Mouse (Mus musculus) embryonic facial prominence, embryonic 11.5 days (tissue): ENCODE measurements at regions not wholly inside any gene's neighbourhood (a gene's known extent, or its start where the extent isn't known, plus 50 kb on each side); places are given as distances from the start of the nearest gene placed in this dataset.

Experiments
- ATAC-seq: fragments of 200-750 bp; cut with Nextera tagmentation; replicated peaks from 2 replicates; pipeline ENCODE4 v1.8.0; 2017; ENCODE audit warnings: low read depth; ENCODE audit not compliant: insufficient number of reproducible peaks, low FRiP score, low TSS enrichment
- DNase-seq: peaks from one replicate; pipeline ENCODE4 v3.0.0-alpha.2; 2015; ENCODE audit warnings: low spot score
- H3K27ac ChIP-seq: fragments of 300-500 bp; sonication (generic); replicated peaks from 2 replicates; pipeline ENCODE4 v1.5.1; 2014; ENCODE audit warnings: mild to moderate bottlenecking, low read depth, low read length, control low read depth
- H3K27me3 ChIP-seq: fragments of 300-500 bp; sonication (generic); 2 replicates; pipeline ENCODE4 v1.6.1; 2014; ENCODE audit warnings: mild to moderate bottlenecking, low read length, moderate library complexity, mixed read lengths; ENCODE audit not compliant: control insufficient read depth, insufficient read depth
- H3K36me3 ChIP-seq: fragments of 300-500 bp; sonication (generic); replicated peaks from 2 replicates; pipeline ENCODE4 v1.6.1; 2014; ENCODE audit warnings: low read depth, mild to moderate bottlenecking, low read length, moderate library complexity, mixed read lengths; ENCODE audit not compliant: control insufficient read depth, insufficient read depth
- H3K4me1 ChIP-seq: fragments of 300-500 bp; sonication (generic); 2 replicates; pipeline ENCODE4 v1.6.1; 2014; ENCODE audit warnings: low read length, mixed read lengths; ENCODE audit not compliant: control insufficient read depth, insufficient read depth
- H3K4me2 ChIP-seq: fragments of 300-500 bp; sonication (generic); 2 replicates; pipeline ENCODE4 v1.6.1; 2014; ENCODE audit warnings: low read depth, mild to moderate bottlenecking, control low read depth, low read length, moderate library complexity
- H3K4me3 ChIP-seq: fragments of 300-500 bp; sonication (generic); 2 replicates; pipeline ENCODE4 v1.5.1; 2014; ENCODE audit warnings: low read depth, low read length, control low read depth
- H3K9ac ChIP-seq: fragments of 300-500 bp; sonication (generic); replicated peaks from 2 replicates; pipeline ENCODE4 v1.6.1; 2014; ENCODE audit warnings: mild to moderate bottlenecking, control low read depth, low read length
- H3K9me3 ChIP-seq: fragments of 300-500 bp; sonication (generic); replicated peaks from 2 replicates; pipeline ENCODE4 v1.6.1; 2016; ENCODE audit warnings: mild to moderate bottlenecking, low read length, inconsistent platforms, mixed read lengths; ENCODE audit not compliant: control insufficient read depth
- WGBS: fragments of 180-500 bp; shearing (Covaris S2); extraction: QIAGEN DNeasy Blood & Tissue Kit; methylation state at CpG from one replicate; pipeline ENCODE4 v1.1.7; 2014; 5-methylcytosine and 5-hydroxymethylcytosine counted together

DNA sequence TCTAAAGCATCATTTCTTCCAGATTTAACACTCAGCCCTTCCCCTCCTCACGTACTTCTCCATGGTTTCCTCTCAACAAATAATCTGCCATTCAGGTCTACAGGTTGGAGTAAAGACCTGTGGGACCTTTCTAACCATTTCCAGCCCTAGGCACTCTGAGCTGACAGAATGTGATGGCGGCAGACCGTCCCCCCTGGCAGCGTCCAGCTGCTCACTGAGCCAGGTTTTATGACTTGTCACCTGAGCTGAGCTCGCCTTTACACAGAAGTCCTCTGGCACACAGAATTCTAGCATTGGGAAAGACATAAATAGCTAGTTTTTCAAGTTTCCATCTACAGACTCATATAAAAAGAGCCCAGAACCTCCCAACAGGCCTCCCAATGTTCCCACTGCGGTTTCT is 131.8 kb upstream of the Syt6 start:
- ATAC-seq (no peak), DNase-seq (no peak)

DNA sequence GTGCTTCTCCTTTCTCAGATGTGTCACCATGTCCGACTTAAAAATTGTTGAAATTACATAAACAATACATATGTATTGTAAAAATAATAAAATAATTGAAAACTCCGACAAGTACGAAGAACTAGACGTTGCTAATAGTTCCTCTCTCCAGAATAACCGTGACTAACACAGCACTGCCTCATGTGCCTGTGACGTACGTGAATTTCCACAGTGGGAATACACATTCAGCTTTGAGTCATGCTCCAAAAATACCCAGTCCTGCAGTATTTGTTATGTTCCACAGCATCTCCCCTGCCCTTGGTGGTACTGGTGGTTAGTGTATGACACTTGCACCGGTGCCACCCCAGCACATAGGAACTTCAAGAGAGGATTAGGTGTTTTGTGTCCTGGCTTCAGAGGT is 129.2 kb upstream of the Syt6 start:
- Histone ChIP-seq H3K27ac (no peak overlapping the region), H3K36me3 (no peaks in the 10 kb centered on the region), H3K9me3 (no peaks in the 10 kb centered on the region), H3K9ac (no peak overlapping the region), H3K4me2 (no peak overlapping the region), H3K4me1 (no peaks in the 10 kb centered on the region), H3K4me3 (no peak overlapping the region), H3K27me3 (no peaks in the 10 kb centered on the region)
- ATAC-seq = no peak
- WGBS = 87% methylated on average over 8 of the region's 8 CpGs
- DNase-seq = no peak

More for the DNA sequence above, 131.8 kb upstream of the Syt6 start:
- no peak overlapping the region for H3K9ac ChIP-seq
- no peak overlapping the region for H3K27ac ChIP-seq
- H3K9me3 ChIP-seq = no peaks in the 10 kb centered on the region
- no peak overlapping the region for H3K4me3 ChIP-seq
- no peaks in the 10 kb centered on the region for H3K4me1 ChIP-seq
- H3K36me3 ChIP-seq = no peaks in the 10 kb centered on the region
- WGBS = 63% methylated on average over 6 of the region's 6 CpGs
- no peaks in the 10 kb centered on the region for H3K27me3 ChIP-seq
- H3K4me2 ChIP-seq = no peak overlapping the region

- Histone ChIP-seq H3K4me2 (no peak overlapping the region), H3K4me3 (no peak overlapping the region), H3K27ac (no peak overlapping the region), H3K9ac (no peak overlapping the region), H3K27me3 (no peaks in the 10 kb centered on the region), H3K36me3 (no peaks in the 10 kb centered on the region), H3K9me3 (no peaks in the 10 kb centered on the region), H3K4me1 (no peaks in the 10 kb centered on the region)
- ATAC-seq (no peak), DNase-seq (no peak)
- 64% methylated on average over 7 of the region's 7 CpGs for WGBS
Measured at GRCm38 (mm10) chr3:103449851-103450250, 125.2 kb upstream of the Syt6 start.

DNA sequence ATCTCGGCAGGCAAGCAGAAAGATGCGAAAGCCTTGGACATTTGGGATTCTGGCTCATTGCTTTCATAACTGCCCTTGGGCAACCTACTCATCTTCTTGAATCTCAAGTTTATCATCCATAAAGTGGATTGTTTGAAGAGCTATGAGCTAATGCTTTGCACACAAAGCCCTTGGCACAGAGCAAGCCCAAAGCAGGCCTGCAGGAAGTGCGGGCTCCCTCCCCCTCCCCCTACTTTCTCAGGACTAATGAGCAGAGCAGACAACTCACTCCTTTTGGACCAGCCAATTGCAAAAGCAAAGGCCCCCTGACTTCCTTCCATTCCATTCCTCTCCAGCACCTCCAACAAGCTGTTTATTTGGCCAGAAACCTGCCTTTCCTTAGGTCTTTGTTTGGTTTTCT is 123.1 kb upstream of the Syt6 start:
- Histone ChIP-seq H3K4me1 (no peaks in the 10 kb centered on the region), H3K36me3 (no peaks in the 10 kb centered on the region), H3K27ac (no peak overlapping the region), H3K27me3 (no peaks in the 10 kb centered on the region), H3K9me3 (no peaks in the 10 kb centered on the region), H3K4me2 (no peak overlapping the region), H3K4me3 (no peak overlapping the region), H3K9ac (no peak overlapping the region)
- DNase-seq (no peak), ATAC-seq (no peak)
- 72% methylated on average over 3 of the region's 3 CpGs for WGBS

DNA sequence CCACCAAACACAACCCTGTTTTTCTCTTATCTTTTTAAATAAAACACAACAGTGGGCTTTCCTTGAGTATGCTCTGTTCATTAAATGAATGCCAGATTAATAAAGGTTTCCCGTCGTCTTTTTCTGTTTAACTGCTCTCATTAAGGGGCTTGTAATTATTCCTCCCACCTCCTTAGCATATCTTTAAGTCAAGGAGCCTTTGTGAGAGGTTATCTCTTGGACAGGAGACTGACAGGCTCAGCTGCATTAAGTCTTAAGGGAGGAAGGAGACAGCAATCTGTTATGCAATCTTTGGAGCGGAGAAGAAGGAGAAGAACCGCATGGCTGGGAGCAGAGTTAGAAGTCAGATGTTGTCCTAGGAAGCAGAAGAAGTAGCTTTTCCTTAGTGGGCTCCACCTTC is 111.3 kb upstream of the Syt6 start:
- Histone ChIP-seq H3K4me3 (no peak overlapping the region), H3K9me3 (no peaks in the 10 kb centered on the region), H3K36me3 (no peaks in the 10 kb centered on the region), H3K27ac (no peak overlapping the region), H3K4me2 (no peak overlapping the region), H3K4me1 (no peaks in the 10 kb centered on the region), H3K9ac (no peak overlapping the region), H3K27me3 (no peaks in the 10 kb centered on the region)
- WGBS = 59% methylated on average over 4 of the region's 4 CpGs
- DNase-seq = no peak
- no peak for ATAC-seq

DNA sequence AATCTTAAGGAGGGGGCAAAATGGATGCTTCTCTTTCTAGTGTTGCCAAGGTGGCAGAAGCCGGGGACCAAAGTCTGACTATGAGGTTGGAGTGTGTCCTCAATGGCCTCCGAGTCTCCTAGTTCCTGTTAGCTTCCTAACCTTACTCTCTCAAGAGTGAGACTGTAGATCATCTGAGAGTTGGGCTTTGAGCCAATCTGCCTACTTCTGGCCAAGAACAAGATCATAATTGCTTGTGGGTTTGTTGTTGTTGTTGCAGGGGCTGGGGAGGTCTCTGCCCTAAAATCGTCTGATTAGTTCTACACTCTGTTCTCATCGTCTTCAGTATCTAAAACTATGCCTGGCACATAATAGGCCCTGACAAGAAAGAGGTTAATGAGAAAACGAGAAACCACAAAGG is 110.8 kb upstream of the Syt6 start:
- H3K4me2 ChIP-seq = no peak overlapping the region
- no peaks in the 10 kb centered on the region for H3K27me3 ChIP-seq
- H3K27ac ChIP-seq = no peak overlapping the region
- H3K36me3 ChIP-seq = no peaks in the 10 kb centered on the region
- WGBS = 67% methylated on average over 5 of the region's 5 CpGs
- DNase-seq = no peak
- no peak overlapping the region for H3K4me3 ChIP-seq
- no peak overlapping the region for H3K9ac ChIP-seq
- no peak for ATAC-seq
- no peaks in the 10 kb centered on the region for H3K9me3 ChIP-seq
- no peaks in the 10 kb centered on the region for H3K4me1 ChIP-seq

GRCm38 (mm10) chr3:103464729-103465128 is 110.3 kb upstream of the Syt6 start:
- no peaks in the 10 kb centered on the region for H3K36me3 ChIP-seq
- H3K4me3 ChIP-seq = no peak overlapping the region
- WGBS = 26% methylated on average over 4 of the region's 4 CpGs
- no peak overlapping the region for H3K9ac ChIP-seq
- ATAC-seq (no peak), DNase-seq (no peak)
- no peaks in the 10 kb centered on the region for H3K27me3 ChIP-seq
- no peak overlapping the region for H3K4me2 ChIP-seq
- no peaks in the 10 kb centered on the region for H3K9me3 ChIP-seq
- no peaks in the 10 kb centered on the region for H3K4me1 ChIP-seq
- H3K27ac ChIP-seq = no peak overlapping the region

DNA sequence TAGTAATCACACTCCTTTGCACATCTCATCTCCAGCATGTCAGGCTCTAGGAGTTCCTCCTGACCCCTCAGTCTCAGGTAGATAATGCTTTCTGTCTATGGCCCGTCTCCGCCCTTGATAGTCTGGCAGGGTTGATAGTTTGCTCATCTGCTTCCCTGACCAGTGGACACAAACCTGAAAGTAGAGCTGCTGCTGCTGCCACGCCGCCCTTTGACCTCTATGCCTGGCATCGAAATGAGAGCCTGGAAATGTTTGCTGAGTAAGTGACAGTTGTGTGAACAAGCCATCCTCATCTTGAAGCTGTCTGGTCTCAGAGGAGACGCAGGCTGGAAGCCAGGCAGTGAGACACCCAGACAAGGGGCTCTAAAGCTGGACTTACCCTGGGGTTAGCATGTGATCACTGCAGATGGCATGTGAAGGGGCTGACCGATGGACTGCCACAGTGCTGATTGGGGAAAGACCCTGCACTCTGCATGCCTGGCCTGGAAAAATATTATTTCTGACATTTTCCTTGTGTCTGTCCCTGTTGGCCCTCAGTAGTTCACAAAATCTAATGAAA is 109.8 kb upstream of the Syt6 start:
- Histone ChIP-seq H3K4me2 (no peak overlapping the region), H3K27me3 (no peaks in the 10 kb centered on the region), H3K27ac (no peak overlapping the region), H3K4me1 (no peaks in the 10 kb centered on the region), H3K4me3 (no peak overlapping the region), H3K9ac (no peak overlapping the region), H3K9me3 (no peaks in the 10 kb centered on the region), H3K36me3 (no peaks in the 10 kb centered on the region)
- 64% methylated on average over 7 of the region's 7 CpGs for WGBS
- DNase-seq = no peak
- no peak for ATAC-seq
